Mouse (Mus musculus) effector memory CD4-positive, alpha-beta T cell, adult 7 months (primary cell): ENCODE data around the gene Magea4. TPM values are rescaled to one million over a fixed set of nuclear protein-coding genes. Genes with fewer than 3 reads are reported as not detected.

Experiments used
- polyA plus RNA-seq: library from polyadenylated mRNA; unstranded; fragments of 100-300 nt; shearing (Covaris generic); gene quantifications from one replicate; pipeline ENCODE4 v1.2.1, GENCODE M21; 2017

Gene Magea4
- polyA plus RNA-seq, result not detected

DNA sequence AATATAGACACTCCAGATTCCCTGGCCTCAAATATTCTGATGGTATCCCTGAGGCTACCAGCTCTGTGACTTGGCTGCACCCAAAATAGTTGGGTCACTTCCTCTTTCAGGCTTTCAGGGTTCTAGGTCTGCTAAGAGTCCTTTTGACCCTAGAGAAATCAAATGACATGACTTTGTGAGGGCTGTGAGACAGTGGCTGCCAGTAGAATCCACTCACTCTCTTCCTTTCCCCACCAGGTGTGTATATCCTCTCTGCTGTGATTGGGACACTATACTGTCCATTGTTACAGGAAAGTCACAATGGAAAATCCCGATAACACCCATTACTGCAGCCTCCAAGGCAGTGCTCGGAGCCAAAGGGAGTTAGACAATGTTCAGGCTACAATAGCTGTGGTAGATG is at the start of gene Magea4:
Gene Magea4, plus strand, starts transcription at position 301 of the 400 bp plus-strand sequence.

Other genes with a start within 250 kb of the Magea4 start
- gene Fate1, start 249.0 kb upstream of the Magea4 start, polyA plus RNA-seq, result not detected
- gene Cnga2, start 230.2 kb upstream of the Magea4 start, polyA plus RNA-seq, result not detected
- not detected for gene Gabre, start 52.8 kb downstream of the Magea4 start, polyA plus RNA-seq
- not detected for gene Magea10, start 164.8 kb downstream of the Magea4 start, polyA plus RNA-seq